Mouse (Mus musculus) E14TG2a.4 (cell line): ENCODE measurements around the gene Plekhm3.

Experiments used
- CTCF ChIP-seq: conservative IDR thresholded peaks from 2 replicates; pipeline ENCODE4 v1.5.1; 2014; ENCODE audit warnings: low read length
- POU5F1 ChIP-seq: IDR thresholded peaks from 2 replicates; pipeline ENCODE4 v1.6.1; 2014; ENCODE audit warnings: low read length, borderline replicate concordance

- no peak for TF ChIP-seq CTCF
- TF ChIP-seq POU5F1, result no peak
These were observed 53.8 kb downstream of the Plekhm3 start for GRCm38 (mm10) chr1:64902804-64903203.
